Mouse (Mus musculus) stomach, embryonic 15.5 days (tissue): ENCODE measurements around the gene Jmy. TPM values are rescaled to one million over a fixed set of nuclear protein-coding genes. Genes with fewer than 3 reads are reported as not detected.
"Not testable (repeated sequence)": the region's sequence is repeated elsewhere in the genome, so short reads cannot be mapped to it uniquely, and the experiment has no call there.

Source experiments
- ATAC-seq: fragments of 200-750 bp; cut with Nextera tagmentation; 2 replicates; pipeline ENCODE4 v1.8.0; 2017; ENCODE audit warnings: low read depth, moderate number of reproducible peaks, moderate TSS enrichment; ENCODE audit not compliant: insufficient read depth, low FRiP score
- H3K27ac ChIP-seq: fragments of 300-500 bp; sonication (generic); 2 replicates; pipeline ENCODE4 v1.5.1; 2015; ENCODE audit warnings: mild to moderate bottlenecking, inconsistent platforms
- H3K27me3 ChIP-seq: fragments of 300-500 bp; sonication (generic); replicated peaks from 2 replicates; pipeline ENCODE4 v1.6.1; 2015; ENCODE audit warnings: inconsistent platforms
- H3K36me3 ChIP-seq: fragments of 300-500 bp; sonication (generic); 2 replicates; pipeline ENCODE4 v1.6.1; 2015; ENCODE audit warnings: inconsistent platforms
- H3K4me1 ChIP-seq: fragments of 300-500 bp; sonication (generic); 2 replicates; pipeline ENCODE4 v1.6.1; 2015; ENCODE audit warnings: inconsistent platforms
- H3K4me2 ChIP-seq: fragments of 300-500 bp; sonication (generic); 2 replicates; pipeline ENCODE4 v1.6.1; 2015; ENCODE audit warnings: mild to moderate bottlenecking, inconsistent platforms
- H3K4me3 ChIP-seq: fragments of 300-500 bp; sonication (generic); replicated peaks from 2 replicates; pipeline ENCODE4 v1.5.1; 2015; ENCODE audit warnings: inconsistent platforms
- H3K9ac ChIP-seq: fragments of 300-500 bp; sonication (generic); 2 replicates; pipeline ENCODE4 v1.6.1; 2015; ENCODE audit warnings: inconsistent platforms
- H3K9me3 ChIP-seq: fragments of 300-500 bp; sonication (generic); 2 replicates; pipeline ENCODE4 v1.6.1; 2016; ENCODE audit warnings: inconsistent platforms
- WGBS: fragments of 180-500 bp; shearing (Covaris S2); methylation state at CpG from one replicate; pipeline ENCODE4 v1.1.7; 2015; 5-methylcytosine and 5-hydroxymethylcytosine counted together
- polyA plus RNA-seq: library from polyadenylated mRNA; unstranded; fragments of >200 nt; fragmentation: Nextera tagmentation; extraction: Ambion mirVana; gene quantifications from 2 replicates; pipeline ENCODE4 v1.2.1, GENCODE M21; 2015

Jmy gene
- 7.7 and 7.8 TPM in 2 replicates for polyA plus RNA-seq

DNA sequence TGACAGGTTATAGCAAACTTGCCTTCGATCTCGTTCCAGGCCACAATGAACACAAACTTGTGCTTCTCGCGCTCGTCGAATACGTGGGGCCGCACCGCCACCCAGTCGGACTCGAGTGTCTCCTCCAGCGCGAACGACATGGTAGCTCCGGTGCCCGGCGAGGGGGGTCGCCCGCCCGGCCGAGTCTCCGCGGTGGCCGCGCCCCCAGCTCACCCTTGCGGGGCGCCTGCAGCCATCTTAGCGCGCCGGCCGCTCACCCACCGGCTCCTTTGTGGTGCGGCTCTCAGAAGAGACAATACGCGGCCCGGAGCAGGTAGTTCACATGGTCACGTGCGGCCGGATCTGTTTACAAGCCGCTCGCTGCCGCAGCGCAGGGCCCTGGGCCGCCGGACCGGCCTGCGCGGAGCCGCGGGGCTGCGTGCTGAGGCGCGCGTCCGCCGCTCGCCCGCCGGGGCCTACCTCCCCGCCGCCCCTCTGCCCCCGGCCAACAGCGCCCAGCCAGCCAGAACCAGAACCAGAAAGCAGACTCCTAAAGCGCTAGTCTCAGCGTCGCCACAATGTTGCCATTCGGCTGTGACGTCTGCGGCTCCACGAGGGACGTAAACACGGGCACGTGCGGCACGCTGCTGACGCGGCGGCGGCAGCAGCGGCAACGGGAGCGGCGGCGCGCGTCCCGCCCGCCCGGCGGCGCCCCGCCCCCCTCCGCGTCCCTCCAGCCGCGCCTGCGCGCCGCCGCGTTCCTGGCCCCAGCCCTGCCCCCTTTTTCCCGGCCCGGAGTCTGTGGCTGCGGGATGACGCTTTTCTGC lies at the start of gene Jmy:
TSS of gene Jmy (minus strand) at position 642 of the 806 bp plus-strand sequence.
- peak within 1 kb of the TSS; percentile 90 for H3K9ac ChIP-seq
- WGBS, result under 1% methylated on average over 99 of the region's 105 CpGs
- no peaks in the 10 kb centered on the region; the same call in 1 of the 2 replicates for H3K4me1 ChIP-seq
- peak within 1 kb of the TSS; percentile 97 for H3K4me3 ChIP-seq
- peak; percentile 92 for ATAC-seq
- H3K36me3 ChIP-seq, result no peaks in the 10 kb centered on the region
- H3K27ac ChIP-seq, result peak within 1 kb of the TSS; percentile 94
- H3K9me3 ChIP-seq, result no peaks in the 10 kb centered on the region
- no peaks in the 10 kb centered on the region for H3K27me3 ChIP-seq
- peak within 1 kb of the TSS; percentile 85 for H3K4me2 ChIP-seq

DNA sequence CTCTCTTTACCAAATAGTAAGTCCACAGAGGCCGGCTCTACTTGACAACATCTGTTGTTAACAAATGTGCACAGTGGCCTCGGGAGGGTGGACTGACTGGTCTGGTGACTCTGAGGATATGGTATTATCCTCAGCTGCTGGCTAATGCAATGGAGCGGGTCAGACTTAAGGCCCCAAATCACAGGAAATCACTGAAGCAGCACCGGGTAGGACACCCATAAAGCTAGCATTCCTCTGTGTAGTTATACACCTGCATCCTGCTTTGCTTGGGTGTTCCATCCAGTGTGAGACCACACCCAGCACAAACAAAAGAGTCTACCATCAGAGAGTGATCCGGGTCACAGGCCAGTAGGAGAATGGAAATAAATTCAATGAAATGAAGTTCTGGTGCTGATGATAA lies 48.0 kb upstream of the Jmy start:
- H3K9me3 ChIP-seq, result no peaks in the 10 kb centered on the region
- no peak overlapping the region for H3K27ac ChIP-seq
- no peaks in the 10 kb centered on the region for H3K36me3 ChIP-seq
- no peak for ATAC-seq
- no peak overlapping the region for H3K4me3 ChIP-seq
- WGBS, result 64% methylated on average over 5 of the region's 5 CpGs
- H3K9ac ChIP-seq, result no peak overlapping the region
- no peaks in the 10 kb centered on the region for H3K27me3 ChIP-seq
- no peaks in the 10 kb centered on the region for H3K4me1 ChIP-seq
- H3K4me2 ChIP-seq, result no peak overlapping the region

DNA sequence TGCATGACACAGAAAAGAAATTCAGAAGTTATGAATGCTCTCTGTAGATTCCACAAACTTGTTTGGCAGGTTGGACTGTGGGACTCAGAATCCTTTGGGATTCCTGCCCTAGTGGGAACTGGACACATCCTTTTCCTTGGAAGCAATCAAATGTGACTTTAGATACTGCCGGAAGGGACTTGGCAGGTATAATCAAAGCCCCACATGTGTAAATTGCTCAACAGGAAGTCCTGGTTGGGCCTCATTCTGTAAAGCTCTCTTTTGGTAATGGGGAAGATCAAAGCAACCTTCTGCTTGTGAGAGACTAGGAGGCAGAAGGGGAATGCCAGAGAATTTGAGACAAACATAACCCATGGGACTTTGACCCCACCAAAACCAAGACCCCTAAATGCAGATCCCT lies 46.4 kb upstream of the Jmy start:
- Histone ChIP-seq H3K4me3 (no peak overlapping the region), H3K4me1 (no peaks in the 10 kb centered on the region), H3K36me3 (no peaks in the 10 kb centered on the region), H3K27me3 (no peaks in the 10 kb centered on the region), H3K27ac (no peak overlapping the region), H3K4me2 (no peak overlapping the region), H3K9ac (no peak overlapping the region), H3K9me3 (no peaks in the 10 kb centered on the region)
- WGBS, result 54% methylated on average over 1 of the region's 1 CpGs
- no peak for ATAC-seq

DNA sequence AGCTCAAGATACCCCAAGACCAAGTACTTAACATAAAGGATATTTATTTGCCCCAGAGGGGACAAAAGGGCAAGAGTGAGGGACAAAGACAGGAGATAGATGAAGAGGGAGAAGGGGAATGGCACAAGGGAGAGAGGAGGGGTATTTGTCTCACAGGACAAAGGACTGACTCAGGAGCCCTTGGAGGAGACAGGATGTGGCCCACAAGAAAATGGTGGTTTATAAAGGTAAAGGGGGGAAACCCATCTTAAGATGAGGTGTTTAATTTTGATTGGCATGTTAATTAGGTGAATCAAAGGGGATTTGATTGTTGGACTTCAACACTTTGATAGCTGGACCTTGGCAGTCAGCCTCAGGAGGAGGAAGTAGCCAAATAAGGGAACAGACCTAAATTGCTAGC lies 44.7 kb upstream of the Jmy start:
- no peak overlapping the region for H3K4me2 ChIP-seq
- no peak for ATAC-seq
- H3K9ac ChIP-seq, result no peak overlapping the region
- no peaks in the 10 kb centered on the region for H3K4me1 ChIP-seq
- H3K27me3 ChIP-seq, result no peaks in the 10 kb centered on the region
- H3K27ac ChIP-seq, result no peak overlapping the region
- H3K4me3 ChIP-seq, result no peak overlapping the region
- no peaks in the 10 kb centered on the region for H3K9me3 ChIP-seq
- no peaks in the 10 kb centered on the region for H3K36me3 ChIP-seq

GRCm38 (mm10) chr13:93539311-93539710 lies 39.7 kb upstream of the Jmy start:
- Histone ChIP-seq H3K27me3 (no peaks in the 10 kb centered on the region), H3K27ac (no peak overlapping the region), H3K36me3 (no peaks in the 10 kb centered on the region), H3K9me3 (no peaks in the 10 kb centered on the region), H3K4me3 (no peak overlapping the region), H3K4me1 (no peaks in the 10 kb centered on the region), H3K4me2 (no peak overlapping the region), H3K9ac (no peak overlapping the region)
- 59% methylated on average over 4 of the region's 4 CpGs for WGBS
- no peak for ATAC-seq

GRCm38 (mm10) chr13:93518753-93519319 lies 19.2 kb upstream of the Jmy start:
- Histone ChIP-seq H3K4me1 (no peaks in the 10 kb centered on the region), H3K9me3 (no peaks in the 10 kb centered on the region), H3K27ac (no peak overlapping the region), H3K4me3 (no peak overlapping the region), H3K4me2 (no peak overlapping the region), H3K27me3 (no peaks in the 10 kb centered on the region), H3K9ac (no peak overlapping the region), H3K36me3 (no peaks in the 10 kb centered on the region)
- WGBS, result 59% methylated on average over 2 of the region's 2 CpGs
- ATAC-seq, result no peak

DNA sequence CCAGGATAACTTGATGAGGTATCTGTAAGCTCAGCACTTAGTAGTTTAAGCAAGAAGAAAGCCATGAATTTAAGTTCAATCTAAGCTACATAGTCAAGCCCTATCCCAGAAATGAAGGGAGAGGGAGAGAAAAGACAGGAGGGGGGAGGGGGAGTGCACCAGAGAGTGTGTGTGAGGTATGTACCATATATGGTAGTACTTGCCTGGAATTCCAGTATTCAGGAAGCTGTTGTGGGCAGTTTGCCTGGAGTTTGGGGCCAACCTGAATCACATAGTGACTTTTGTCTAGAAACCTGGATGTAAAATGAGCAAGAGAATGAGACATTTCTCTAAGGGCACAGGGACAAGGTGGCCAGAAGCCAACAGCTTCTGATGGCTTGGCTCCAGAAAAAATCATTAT lies 17.6 kb upstream of the Jmy start:
- no peak overlapping the region for H3K27ac ChIP-seq
- no peaks in the 10 kb centered on the region for H3K9me3 ChIP-seq
- H3K4me1 ChIP-seq, result no peaks in the 10 kb centered on the region
- H3K36me3 ChIP-seq, result no peaks in the 10 kb centered on the region
- H3K4me3 ChIP-seq, result no peak overlapping the region
- H3K27me3 ChIP-seq, result no peaks in the 10 kb centered on the region
- no peak overlapping the region for H3K9ac ChIP-seq
- ATAC-seq, result no peak
- H3K4me2 ChIP-seq, result no peak overlapping the region

GRCm38 (mm10) chr13:93514000-93514795 lies 14.6 kb upstream of the Jmy start:
- Histone ChIP-seq H3K4me1 (no peaks in the 10 kb centered on the region), H3K4me3 (no peak overlapping the region), H3K9me3 (no peaks in the 10 kb centered on the region), H3K9ac (no peak overlapping the region), H3K36me3 (no peaks in the 10 kb centered on the region), H3K27ac (no peak overlapping the region), H3K4me2 (no peak overlapping the region), H3K27me3 (no peaks in the 10 kb centered on the region)
- 86% methylated on average over 10 of the region's 10 CpGs for WGBS
- no peak for ATAC-seq

DNA sequence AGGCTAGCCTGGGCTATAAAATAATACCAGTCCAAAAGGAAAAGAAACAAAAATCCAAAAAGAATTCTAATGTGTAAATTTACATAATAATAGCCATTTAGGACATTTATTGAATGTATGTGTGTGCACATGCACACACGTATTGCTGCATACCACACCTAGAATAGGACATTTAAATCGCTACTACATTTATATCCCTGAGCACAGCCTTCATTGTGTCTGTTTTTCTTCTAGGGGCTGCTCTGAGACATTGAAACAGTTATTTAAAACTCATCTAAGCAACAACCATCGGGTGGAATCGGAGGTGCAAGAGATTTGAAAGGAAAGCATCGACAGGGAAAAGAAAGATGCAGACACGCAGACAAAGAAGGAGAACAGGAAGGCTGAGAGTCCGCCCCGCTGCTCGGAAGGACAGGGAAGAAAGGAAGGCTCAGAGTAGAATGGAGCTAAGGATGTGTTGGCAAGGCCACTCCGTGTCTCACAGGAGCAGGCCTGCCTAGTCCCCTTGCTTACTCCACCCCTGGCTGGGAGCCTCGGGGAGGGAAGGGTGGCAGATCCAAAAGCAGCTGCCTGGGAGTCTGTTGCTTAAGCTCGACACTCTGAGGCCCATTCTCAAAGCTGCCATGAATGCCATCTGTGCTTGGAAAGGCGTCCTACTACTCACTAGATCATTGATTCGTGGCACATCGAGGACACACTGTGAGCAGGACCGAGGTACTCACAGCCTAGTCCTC lies 11.0 kb upstream of the Jmy start:
- H3K4me1 ChIP-seq, result no peaks in the 10 kb centered on the region
- H3K9me3 ChIP-seq, result no peaks in the 10 kb centered on the region
- 69% methylated on average over 16 of the region's 16 CpGs for WGBS
- no peak overlapping the region for H3K27ac ChIP-seq
- no peaks in the 10 kb centered on the region for H3K27me3 ChIP-seq
- no peak overlapping the region for H3K4me3 ChIP-seq
- ATAC-seq, result no peak
- H3K36me3 ChIP-seq, result no peaks in the 10 kb centered on the region
- no peak overlapping the region for H3K9ac ChIP-seq
- H3K4me2 ChIP-seq, result no peak overlapping the region

DNA sequence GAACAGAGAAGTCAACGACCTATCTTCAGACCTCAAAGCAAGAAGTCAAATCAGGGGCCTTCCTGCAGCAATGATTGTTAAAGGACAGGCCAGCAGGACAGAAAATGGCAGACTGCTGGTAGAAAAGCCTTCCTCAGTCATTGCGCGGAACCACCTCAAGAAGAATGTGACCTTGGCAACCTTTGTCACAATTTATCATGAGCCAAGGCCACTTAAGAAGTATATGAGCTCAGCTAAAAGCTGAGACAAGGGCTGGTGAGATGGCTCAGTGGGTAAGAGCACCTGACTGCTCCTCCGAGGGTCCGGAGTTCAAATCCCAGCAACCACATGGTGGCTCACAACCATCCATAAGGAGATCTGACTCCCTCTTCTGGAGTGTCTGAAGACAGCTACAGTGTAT lies 7.3 kb upstream of the Jmy start:
- not testable (repeated sequence) for H3K4me1 ChIP-seq, H3K4me3 ChIP-seq, ATAC-seq, H3K9me3 ChIP-seq, H3K36me3 ChIP-seq, H3K4me2 ChIP-seq, H3K9ac ChIP-seq, H3K27ac ChIP-seq, H3K27me3 ChIP-seq
- 71% methylated on average over 5 of the region's 5 CpGs for WGBS

GRCm38 (mm10) chr13:93501724-93502123 lies 2.1 kb upstream of the Jmy start:
- Histone ChIP-seq H3K9me3 (no peaks in the 10 kb centered on the region), H3K36me3 (no peaks in the 10 kb centered on the region), H3K9ac (no peak overlapping the region), H3K4me1 (no peaks in the 10 kb centered on the region; the same call in 1 of the 2 replicates), H3K4me3 (no peak overlapping the region), H3K4me2 (no peak overlapping the region), H3K27me3 (no peaks in the 10 kb centered on the region), H3K27ac (no peak overlapping the region)
- 35% methylated on average over 4 of the region's 4 CpGs for WGBS
- ATAC-seq, result no peak
